Mouse (Mus musculus) adrenal gland, postnatal 0 days (tissue): ENCODE results near the gene Gm13287. TPM values are rescaled to one million over a fixed set of nuclear protein-coding genes. Genes with fewer than 3 reads are reported as not detected.

Experiments
- polyA plus RNA-seq: library from polyadenylated mRNA; unstranded; fragments of >200 nt; fragmentation: Nextera tagmentation; extraction: Ambion mirVana; gene quantifications from 2 replicates; pipeline ENCODE4 v1.2.1, GENCODE M21; 2015

The Gm13287 gene
- not detected in 2 replicates for polyA plus RNA-seq

DNA sequence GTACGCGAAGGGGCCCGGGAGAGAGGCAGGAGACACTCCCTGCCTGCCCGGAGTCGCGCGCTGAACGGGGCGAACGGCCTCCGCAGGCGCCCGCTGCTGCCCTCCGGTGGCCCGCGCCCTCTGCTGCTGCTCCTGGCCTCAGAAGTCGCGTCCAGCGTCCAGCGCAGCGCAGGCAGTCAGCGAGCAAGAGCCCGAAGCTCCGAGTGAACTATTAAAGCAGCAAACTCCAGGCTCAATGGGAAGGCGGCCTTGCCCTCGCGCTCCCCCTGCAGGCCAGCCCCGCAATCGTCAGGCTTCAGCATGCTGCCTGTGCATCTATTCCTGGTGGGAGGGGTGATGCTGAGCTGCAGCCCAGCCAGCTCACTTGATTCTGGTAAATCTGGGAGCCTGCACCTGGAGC is at the start of gene Gm13287:
Gene Gm13287, plus strand, starts transcription at position 301 of the 400 bp plus-strand sequence.

GRCm38 (mm10) chr4:88754818-88755340 is 48.2 kb upstream of the Gm13287 start, which contains the start of gene Gm13271:
Gene Gm13271, plus strand, starts transcription at chr4:88754868.

DNA sequence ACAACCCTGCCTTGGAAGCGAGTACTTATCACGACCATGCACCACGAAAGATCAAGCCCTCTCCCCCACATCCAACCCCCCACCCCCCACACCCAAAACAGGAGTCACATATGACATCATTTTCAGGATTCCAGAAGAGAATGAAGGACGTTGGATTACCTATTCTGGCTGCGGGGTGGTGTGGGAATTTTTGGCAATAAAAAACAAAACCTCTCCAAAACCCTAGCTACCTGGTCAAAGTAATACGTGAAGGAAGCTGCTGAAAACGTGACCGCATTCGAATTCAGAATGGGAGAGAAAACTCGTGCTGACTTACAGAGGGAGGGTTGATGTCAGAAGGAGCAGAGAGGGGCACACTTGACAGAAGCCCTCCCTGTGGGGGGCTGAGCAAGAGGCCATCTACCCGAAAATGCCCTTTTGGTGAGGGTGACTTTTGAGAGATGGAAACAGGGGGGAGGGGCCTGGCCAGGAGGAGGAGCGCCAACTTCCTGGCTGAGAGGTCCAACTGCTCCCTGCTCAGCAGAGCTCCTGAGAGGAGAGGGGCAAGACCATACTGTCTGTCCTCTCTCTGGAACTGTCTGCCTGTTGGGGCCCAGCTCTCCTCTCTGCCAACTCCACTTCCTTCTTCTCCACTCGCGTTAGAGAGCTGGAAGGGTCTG is 43.3 kb upstream of the Gm13287 start, which contains the start of gene Gm13283:
Gene Gm13283, plus strand, starts transcription at position 510 of the 659 bp plus-strand sequence.

DNA sequence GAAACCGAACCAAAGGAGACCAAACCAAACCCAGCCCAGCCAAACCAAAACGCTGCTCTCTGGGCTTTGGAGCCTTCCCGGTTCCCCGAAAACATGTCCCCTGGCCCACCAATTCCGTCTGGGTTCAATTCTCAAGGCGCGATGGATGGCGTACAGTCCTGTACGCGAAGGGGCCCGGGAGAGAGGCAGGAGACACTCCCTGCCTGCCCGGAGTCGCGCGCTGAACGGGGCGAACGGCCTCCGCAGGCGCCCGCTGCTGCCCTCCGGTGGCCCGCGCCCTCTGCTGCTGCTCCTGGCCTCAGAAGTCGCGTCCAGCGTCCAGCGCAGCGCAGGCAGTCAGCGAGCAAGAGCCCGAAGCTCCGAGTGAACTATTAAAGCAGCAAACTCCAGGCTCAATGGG is 29.5 kb upstream of the Gm13287 start, which contains the start of gene Gm13290:
Gene Gm13290, plus strand, starts transcription at position 301 of the 400 bp plus-strand sequence.

GRCm38 (mm10) chr4:88776622-88777021 is 26.4 kb upstream of the Gm13287 start, which contains the start of gene Gm13289:
Gene Gm13289, plus strand, starts transcription at chr4:88776922.

GRCm38 (mm10) chr4:88779550-88779949 is 23.5 kb upstream of the Gm13287 start, which contains the start of gene Gm13272:
Gene Gm13272, plus strand, starts transcription at chr4:88779850.

DNA sequence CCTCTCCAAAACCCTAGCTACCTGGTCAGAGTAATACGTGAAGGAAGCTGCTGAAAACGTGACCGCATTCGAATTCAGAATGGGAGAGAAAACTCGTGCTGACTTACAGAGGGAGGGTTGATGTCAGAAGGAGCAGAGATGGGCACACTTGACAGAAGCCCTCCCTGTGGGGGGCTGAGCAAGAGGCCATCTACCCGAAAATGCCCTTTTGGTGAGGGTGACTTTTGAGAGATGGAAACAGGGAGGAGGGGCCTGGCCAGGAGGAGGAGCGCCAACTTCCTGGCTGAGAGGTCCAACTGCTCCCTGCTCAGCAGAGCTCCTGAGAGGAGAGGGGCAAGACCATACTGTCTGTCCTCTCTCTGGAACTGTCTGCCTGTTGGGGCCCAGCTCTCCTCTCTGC is 21.2 kb upstream of the Gm13287 start, which contains the start of gene Ifnz:
Gene Ifnz, plus strand, starts transcription at position 301 of the 400 bp plus-strand sequence.

GRCm38 (mm10) chr4:88785409-88785808 is 17.6 kb upstream of the Gm13287 start, which contains the start of gene Gm13276:
Gene Gm13276, plus strand, starts transcription at chr4:88785709.

DNA sequence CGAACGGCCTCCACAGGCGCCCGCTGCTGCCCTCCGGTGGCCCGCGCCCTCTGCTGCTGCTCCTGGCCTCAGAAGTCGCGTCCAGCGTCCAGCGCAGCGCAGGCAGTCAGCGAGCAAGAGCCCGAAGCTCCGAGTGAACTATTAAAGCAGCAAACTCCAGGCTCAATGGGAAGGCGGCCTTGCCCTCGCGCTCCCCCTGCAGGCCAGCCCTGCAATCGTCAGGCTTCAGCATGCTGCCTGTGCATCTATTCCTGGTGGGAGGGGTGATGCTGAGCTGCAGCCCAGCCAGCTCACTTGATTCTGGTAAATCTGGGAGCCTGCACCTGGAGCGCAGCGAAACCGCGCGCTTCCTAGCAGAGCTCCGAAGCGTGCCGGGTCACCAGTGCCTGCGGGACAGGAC is 14.7 kb upstream of the Gm13287 start, which contains the start of gene Gm13277:
Gene Gm13277, plus strand, starts transcription at position 231 of the 400 bp plus-strand sequence.

DNA sequence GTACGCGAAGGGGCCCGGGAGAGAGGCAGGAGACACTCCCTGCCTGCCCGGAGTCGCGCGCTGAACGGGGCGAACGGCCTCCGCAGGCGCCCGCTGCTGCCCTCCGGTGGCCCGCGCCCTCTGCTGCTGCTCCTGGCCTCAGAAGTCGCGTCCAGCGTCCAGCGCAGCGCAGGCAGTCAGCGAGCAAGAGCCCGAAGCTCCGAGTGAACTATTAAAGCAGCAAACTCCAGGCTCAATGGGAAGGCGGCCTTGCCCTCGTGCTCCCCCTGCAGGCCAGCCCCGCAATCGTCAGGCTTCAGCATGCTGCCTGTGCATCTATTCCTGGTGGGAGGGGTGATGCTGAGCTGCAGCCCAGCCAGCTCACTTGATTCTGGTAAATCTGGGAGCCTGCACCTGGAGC is 11.8 kb upstream of the Gm13287 start, which contains the start of gene Gm13278:
Gene Gm13278, plus strand, starts transcription at position 301 of the 400 bp plus-strand sequence.

DNA sequence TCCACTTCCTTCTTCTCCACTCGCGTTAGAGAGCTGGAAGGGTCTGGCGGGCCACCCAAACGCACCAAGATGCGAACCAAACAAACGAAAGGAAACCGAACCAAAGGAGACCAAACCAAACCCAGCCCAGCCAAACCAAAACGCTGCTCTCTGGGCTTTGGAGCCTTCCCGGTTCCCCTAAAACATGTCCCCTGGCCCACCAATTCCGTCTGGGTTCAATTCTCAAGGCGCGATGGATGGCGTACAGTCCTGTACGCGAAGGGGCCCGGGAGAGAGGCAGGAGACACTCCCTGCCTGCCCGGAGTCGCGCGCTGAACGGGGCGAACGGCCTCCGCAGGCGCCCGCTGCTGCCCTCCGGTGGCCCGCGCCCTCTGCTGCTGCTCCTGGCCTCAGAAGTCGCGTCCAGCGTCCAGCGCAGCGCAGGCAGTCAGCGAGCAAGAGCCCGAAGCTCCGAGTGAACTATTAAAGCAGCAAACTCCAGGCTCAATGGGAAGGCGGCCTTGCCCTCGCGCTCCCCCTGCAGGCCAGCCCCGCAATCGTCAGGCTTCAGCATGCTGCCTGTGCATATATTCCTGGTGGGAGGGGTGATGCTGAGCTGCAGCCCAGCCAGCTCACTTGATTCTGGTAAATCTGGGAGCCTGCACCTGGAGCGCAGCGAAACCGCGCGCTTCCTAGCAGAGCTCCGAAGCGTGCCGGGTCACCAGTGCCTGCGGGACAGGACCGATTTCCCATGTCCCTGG is 8.9 kb upstream of the Gm13287 start, which contains the start of gene Gm13275:
Gene Gm13275, plus strand, starts transcription at position 552 of the 740 bp plus-strand sequence.

GRCm38 (mm10) chr4:88797097-88797496 is 6.0 kb upstream of the Gm13287 start, which contains the start of gene Gm13279:
Gene Gm13279, plus strand, starts transcription at chr4:88797397.

DNA sequence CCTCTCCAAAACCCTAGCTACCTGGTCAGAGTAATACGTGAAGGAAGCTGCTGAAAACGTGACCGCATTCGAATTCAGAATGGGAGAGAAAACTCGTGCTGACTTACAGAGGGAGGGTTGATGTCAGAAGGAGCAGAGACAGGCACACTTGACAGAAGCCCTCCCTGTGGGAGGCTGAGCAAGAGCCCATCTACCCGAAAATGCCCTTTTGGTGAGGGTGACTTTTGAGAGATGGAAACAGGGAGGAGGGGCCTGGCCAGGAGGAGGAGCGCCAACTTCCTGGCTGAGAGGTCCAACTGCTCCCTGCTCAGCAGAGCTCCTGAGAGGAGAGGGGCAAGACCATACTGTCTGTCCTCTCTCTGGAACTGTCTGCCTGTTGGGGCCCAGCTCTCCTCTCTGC is 3.7 kb upstream of the Gm13287 start, which contains the start of gene Gm13285:
Gene Gm13285, plus strand, starts transcription at position 301 of the 400 bp plus-strand sequence.

GRCm38 (mm10) chr4:88805231-88805630 is 2.2 kb downstream of the Gm13287 start, which contains the start of gene Gm13288:
Gene Gm13288, plus strand, starts transcription at chr4:88805531.

GRCm38 (mm10) chr4:88815928-88816327 is 12.9 kb downstream of the Gm13287 start, which contains the start of gene Ifna7:
Gene Ifna7, plus strand, starts transcription at chr4:88816228.

GRCm38 (mm10) chr4:88819659-88820058 is 16.6 kb downstream of the Gm13287 start, which contains the start of gene Ifna11:
Gene Ifna11, plus strand, starts transcription at chr4:88819959.

GRCm38 (mm10) chr4:88827116-88827515 is 24.1 kb downstream of the Gm13287 start, which contains the start of gene Ifna6:
Gene Ifna6, plus strand, starts transcription at chr4:88827416.

DNA sequence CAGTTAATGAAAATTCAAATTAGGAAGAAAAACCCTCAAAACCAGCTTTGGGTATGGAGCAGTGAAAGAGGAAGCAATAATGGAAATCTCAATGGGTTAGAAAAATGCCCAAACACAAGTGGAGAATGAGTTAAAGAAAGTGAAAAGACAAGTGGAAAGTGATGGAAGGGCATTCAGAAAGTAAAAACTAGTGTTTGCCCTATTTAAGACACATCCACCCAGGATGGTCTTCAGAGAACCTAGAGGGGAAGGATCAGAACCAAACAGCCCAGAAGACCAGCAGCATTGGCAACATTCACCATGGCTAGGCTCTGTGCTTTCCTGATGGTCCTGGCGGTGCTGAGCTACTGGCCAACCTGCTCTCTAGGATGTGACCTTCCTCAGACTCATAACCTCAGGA is 32.2 kb downstream of the Gm13287 start, which contains the start of gene Ifna5:
Gene Ifna5, plus strand, starts transcription at position 301 of the 400 bp plus-strand sequence.

GRCm38 (mm10) chr4:88841438-88841911 is 38.4 kb downstream of the Gm13287 start, which contains the start of gene Ifna4:
Gene Ifna4, plus strand, starts transcription at chr4:88841861.

GRCm38 (mm10) chr4:88849698-88850097 is 46.6 kb downstream of the Gm13287 start, which contains the start of gene Ifna1:
Gene Ifna1, plus strand, starts transcription at chr4:88850087.

